Mouse (Mus musculus) layer of hippocampus, adult 11-12 months (tissue): ENCODE measurements at regions not wholly inside any gene's neighbourhood (a gene's known extent, or its start where the extent isn't known, plus 50 kb on each side); places are given as distances from the start of the nearest gene placed in this dataset.
"Not testable (repeated sequence)": the region's sequence is repeated elsewhere in the genome, so short reads cannot be mapped to it uniquely, and the experiment has no call there.

Source experiments
- DNase-seq: peaks from one replicate; pipeline ENCODE4 v3.0.0; 2022; ENCODE audit warnings: low spot score

GRCm38 (mm10) chr12:115861759-115862158 is 185.8 kb upstream of the Zfp386 start:
- DNase-seq: not testable (repeated sequence)

DNA sequence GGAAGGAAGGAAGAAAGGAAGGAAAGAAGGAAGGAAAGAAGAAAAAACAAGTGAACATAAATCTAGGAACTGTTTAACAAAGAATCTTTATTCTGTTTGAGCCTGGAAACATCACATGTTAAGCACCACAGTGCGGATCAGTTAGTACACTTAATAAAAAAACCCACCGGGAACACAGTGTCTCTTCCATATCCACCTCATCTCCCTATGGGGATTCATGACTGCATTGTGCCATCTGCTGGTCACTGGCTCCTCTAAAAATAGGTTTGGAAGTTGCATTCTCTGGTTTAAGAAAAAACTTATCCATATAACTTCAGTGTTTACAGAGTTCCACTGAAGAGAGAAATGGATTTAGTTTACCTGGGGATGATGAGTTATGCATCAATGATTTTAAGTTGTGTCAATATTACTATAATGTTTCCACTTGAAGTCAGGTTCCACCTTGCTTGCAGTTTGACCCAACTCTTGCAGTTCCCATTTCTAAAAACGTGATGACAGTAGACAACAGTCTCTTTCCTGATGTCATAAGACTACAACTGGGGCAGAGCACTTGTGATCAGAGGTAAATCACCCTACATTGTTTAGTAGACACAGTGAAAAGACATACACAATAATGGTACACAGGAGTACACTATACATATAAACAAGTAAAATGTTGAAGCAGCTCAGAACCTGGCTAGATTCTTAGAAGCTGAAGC is 182.3 kb upstream of the Zfp386 start:
- DNase-seq: not testable (repeated sequence)

DNA sequence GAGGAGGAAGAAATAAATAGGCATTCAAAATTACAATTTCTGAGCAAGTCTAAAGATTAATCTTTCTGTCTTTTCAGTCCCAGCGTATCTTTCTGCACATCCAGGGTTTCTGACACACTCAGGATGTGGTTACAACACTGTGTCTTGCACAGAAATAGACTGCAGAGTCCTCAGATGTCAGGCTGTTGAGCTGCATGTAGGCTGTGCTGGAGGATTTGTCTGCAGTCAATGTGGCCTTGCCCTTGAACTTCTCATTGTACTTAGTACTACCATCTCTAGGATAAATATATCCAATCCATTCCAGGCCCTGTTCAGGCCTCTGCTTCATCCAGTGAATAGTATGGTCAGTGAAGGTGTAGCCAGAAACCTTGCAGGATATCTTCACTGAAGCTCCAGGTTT is 178.9 kb upstream of the Zfp386 start:
- not testable (repeated sequence) for DNase-seq

- DNase-seq: not testable (repeated sequence)
These were observed 175.1 kb upstream of the Zfp386 start for GRCm38 (mm10) chr12:115872451-115872850.

DNA sequence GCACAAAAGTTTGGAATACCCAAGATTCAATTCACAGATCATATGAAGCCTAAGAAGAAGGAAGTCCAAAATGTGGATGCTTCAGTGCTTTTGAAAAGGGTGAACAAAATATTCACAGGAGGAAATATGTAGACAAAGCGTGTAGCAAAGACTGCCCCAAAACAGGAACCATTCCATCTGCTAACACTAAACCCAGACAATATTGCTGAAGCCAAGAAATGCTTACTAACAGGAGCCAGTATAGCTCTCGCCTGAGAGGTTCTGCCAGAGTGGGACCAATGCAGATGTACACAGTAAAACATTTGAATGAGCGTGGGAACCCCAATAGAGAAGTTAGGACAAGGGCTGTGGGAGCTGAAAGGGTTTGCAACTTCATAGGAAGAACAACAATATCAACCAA is 173.5 kb upstream of the Zfp386 start:
- not testable (repeated sequence) for DNase-seq

DNA sequence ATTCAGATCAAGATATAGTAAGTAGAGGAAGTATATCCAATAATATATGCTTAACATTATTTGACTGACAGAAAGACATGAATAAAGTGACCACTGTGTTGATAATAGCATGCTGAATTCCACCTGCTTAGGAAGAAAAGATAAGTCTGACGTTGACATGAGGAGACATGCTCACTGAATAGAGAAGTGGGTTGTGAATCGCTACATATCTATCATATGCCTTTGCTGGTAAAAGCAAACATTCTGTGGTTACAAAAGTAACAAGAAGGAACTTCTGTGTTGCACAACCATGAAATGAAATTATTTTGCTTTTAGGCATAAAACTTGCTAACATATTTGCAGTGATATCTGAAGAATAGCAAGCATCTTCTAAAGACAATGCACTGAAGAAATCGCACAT is 163.8 kb upstream of the Zfp386 start:
- DNase-seq: no peak

GRCm38 (mm10) chr12:115887976-115888375 is 159.5 kb upstream of the Zfp386 start:
- no peak for DNase-seq

- peak; percentile 2 for DNase-seq
These were observed 154.9 kb upstream of the Zfp386 start for GRCm38 (mm10) chr12:115892656-115893055.

- DNase-seq: not testable (repeated sequence)
These were observed 135.3 kb upstream of the Zfp386 start for GRCm38 (mm10) chr12:115912226-115912625.

DNA sequence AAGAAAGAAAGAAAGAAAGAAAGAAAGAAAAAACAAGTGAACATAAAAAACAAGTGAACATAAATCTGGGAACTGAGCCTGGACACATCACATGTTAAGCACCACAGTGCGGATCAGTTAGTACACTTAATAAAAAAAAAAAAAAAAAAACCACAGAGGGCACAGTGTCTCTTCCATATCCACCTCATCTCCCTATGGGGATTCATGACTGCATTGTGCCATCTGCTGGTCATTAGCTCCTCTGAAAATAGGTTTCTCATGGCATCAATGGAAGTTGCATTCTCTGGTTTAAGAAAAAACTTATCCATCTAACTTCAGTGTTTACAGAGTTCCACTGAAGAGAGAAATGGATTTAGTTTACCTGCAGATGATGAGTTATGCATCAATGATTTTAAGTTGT is 132.1 kb upstream of the Zfp386 start:
- DNase-seq: not testable (repeated sequence)

GRCm38 (mm10) chr12:115920119-115920518 is 127.4 kb upstream of the Zfp386 start:
- not testable (repeated sequence) for DNase-seq

DNA sequence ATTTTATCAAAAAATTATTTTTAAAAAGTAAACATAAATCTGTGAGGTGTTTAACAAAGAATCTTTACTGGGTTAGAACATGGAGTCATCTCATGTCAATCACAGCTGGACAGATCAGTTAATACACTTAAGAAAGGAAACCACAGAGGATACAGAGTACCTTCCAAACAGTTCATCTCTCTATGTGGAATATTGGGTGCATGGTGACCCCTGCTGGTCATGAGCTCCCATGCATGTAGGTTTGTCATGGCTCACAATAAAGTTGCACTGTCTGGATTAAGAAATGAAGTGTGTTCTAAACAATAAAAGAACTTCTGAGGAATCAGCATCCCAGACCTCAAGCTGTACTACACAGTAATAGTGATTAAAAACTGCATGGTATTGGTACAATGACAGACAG is 123.5 kb upstream of the Zfp386 start:
- DNase-seq: not testable (repeated sequence)

DNA sequence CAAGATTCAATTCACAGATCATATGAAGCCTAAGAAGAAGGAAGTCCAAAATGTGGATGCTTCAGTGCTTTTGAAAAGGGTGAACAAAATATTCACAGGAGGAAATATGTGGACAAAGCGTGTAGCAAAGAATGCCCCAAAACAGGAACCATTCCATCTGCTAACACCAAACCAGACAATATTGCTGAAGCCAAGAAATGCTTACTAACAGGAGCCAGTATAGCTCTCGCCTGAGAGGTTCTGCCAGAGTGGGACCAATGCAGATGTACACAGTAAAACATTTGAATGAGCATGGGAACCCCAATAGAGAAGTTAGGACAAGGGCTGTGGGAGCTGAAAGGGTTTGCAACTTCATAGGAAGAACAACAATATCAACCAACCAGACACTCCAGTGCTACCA is 122.0 kb upstream of the Zfp386 start:
- not testable (repeated sequence) for DNase-seq

DNA sequence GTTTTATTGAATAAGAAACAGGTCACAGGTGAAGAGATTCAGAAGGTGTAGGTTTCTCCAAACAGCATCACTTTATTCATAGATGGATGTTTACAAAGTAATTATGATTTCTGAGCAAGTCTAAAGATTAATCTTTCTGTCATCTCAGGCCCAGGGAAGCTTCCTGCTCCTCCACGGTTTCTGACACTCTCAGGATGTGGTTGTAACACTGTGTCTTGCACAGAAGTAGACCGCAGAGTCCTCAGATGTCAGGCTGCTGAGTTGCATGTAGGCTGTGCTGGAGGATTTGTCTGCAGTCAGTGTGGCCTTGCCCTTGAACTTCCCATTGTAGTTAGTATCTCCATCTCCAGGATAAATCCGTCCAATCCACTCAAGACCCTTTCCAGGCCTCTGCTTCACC is 95.2 kb upstream of the Zfp386 start:
- not testable (repeated sequence) for DNase-seq

DNA sequence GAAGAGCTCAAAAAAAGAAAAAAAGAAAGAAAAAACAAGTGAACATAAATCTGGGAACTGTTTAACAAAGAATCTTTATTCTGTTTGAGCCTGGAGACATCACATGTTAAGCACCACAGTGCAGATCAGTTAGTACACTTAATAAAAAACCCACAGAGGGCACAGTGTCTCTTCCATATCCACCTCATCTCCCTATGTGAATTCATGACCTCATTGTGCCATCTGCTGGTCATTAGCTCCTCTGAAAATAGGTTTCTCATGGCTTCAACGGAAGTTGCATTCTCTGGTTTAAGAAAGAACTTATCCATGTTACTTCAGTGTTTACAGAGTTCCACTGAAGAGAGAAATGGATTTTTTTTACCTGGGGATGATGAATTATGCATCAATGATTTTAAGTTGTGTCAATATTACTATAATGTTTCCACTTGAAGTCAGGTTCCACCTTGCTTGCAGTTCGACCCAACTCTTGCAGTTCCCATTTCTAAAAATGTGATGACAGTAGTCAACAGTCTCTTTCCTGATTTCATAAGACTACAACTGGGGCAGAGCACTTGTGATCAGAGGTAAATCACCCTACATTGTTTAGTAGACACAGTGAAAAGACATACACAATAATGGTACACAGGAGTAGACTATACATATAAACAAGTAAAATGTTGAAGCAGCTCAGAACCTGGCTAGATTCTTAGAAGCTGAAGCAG is 91.9 kb upstream of the Zfp386 start:
- not testable (repeated sequence) for DNase-seq

DNA sequence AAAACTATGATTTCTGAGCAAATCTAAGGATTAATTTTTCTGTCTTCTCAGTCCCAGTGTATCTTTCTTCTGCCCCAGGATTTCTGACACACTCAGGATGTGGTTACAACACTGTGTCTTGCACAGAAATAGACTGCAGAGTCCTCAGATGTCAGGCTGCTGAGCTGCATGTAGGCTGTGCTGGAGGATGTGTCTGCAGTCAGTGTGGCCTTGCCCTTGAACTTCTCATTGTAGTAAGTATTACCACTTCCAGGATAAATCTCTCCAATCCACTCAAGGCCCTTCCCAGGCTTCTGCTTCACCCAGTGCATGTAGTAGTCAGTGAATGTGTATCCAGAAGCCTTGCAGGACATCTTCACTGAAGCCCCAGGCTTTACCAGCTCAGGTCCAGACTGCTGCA is 83.8 kb upstream of the Zfp386 start:
- DNase-seq: not testable (repeated sequence)

DNA sequence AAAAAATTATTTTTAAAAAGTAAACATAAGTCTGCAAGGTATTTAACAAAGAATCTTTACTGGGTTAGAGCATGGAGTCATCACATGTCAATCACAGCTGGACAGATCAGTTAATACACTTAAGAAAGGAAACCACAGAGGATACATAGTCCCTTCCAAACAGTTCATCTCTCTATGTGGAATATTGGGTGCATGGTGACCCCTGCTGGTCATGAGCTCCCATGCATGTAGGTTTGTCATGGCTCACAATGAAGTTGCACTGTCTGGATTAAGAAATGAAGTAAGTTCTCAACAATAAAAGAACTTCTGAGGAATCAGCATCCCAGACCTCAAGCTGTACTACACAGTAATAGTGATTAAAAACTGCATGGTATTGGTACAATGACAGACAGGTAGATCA is 80.0 kb upstream of the Zfp386 start:
- not testable (repeated sequence) for DNase-seq
